Mouse (Mus musculus): ENCODE measurements around the gene Tspear. TPM values are rescaled to one million over a fixed set of nuclear protein-coding genes. Genes with fewer than 3 reads are reported as not detected.
"Not testable (repeated sequence)": the region's sequence is repeated elsewhere in the genome, so short reads cannot be mapped to it uniquely, and the experiment has no call there.

The Tspear gene
- polyA plus RNA-seq, 1 experiment from 2014 or later, result 0.72 TPM

DNA sequence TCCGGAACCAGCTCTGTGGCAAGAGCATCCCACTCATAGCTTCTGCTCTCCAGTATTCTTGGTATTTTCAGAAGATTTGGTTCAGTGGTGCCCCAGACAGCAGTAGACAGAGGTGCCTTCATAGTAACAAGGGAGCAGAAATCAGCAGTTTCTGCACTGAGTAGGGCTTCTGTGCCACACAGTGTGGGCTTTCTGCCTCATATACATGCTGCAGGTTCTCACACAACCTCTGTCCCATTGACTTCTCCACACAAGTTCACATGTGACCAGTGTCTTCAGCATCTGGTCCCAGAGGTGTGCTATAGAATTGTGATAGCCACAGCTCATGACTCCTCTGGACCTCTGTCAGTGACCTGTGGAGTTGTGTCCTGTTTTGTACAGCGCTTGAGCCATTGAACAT, 102.3 kb downstream of the Tspear start:
- no peak overlapping the region for H3K9ac ChIP-seq (ENCODE audit: low read length)
- no peak overlapping the region for H3K4me2 ChIP-seq
- H3K4me3 ChIP-seq (ENCODE audit: low read depth, low read length), result no peak overlapping the region
- DNase-seq (ENCODE audit: low spot score, missing footprints) (peak; percentile 76), ATAC-seq (ENCODE audit: low FRiP score) (no peak)
- no peaks in the 10 kb centered on the region for H3K36me3 ChIP-seq (ENCODE audit: control insufficient read depth, insufficient read depth, low read length)
- 88% methylated on average over 2 of the region's 2 CpGs for WGBS
- H3K9me3 ChIP-seq (ENCODE audit: control insufficient read depth, low read length), result no peaks in the 10 kb centered on the region
- H3K27ac ChIP-seq (ENCODE audit: low read depth, low read length), result no peak overlapping the region
- no peaks in the 10 kb centered on the region for H3K27me3 ChIP-seq (ENCODE audit: control insufficient read depth, insufficient read depth, low read length)
- H3K4me1 ChIP-seq (ENCODE audit: control insufficient read depth, insufficient read depth, low read length), result no peaks in the 10 kb centered on the region

DNA sequence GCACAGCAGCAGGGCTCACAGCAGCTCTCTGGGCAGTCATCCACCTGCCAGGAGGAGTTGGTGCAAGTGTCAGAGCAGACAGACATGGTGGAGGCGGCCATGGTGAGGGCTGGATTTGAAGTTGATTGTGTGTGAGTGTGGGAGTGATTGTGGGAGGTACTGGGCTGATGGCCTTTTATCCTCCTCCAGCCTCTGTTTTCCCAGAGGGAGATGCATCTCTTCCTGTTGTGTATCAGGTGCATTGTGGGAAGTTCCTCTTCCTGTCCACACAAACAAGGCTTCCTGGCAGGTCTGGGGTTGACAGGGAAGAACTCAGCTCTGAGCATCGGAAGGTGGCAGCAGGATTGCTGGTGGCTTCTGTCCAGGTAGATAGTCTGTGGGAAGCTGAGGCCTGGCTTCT, 108.6 kb downstream of the Tspear start, which contains the start of gene Gm9639:
TSS of gene Gm9639 (minus strand) at position 101 of the 400 bp plus-strand sequence.
- H3K9me3 ChIP-seq (ENCODE audit: control insufficient read depth, low read length), result no peaks in the 10 kb centered on the region
- no peak within 1 kb of the TSS for H3K4me3 ChIP-seq (ENCODE audit: low read depth, low read length)
- H3K27ac ChIP-seq (ENCODE audit: low read depth, low read length), result no peak within 1 kb of the TSS
- no peak within 1 kb of the TSS for H3K4me2 ChIP-seq
- no peak within 1 kb of the TSS for H3K9ac ChIP-seq (ENCODE audit: low read length)
- no peaks in the 10 kb centered on the region for H3K27me3 ChIP-seq (ENCODE audit: control insufficient read depth, insufficient read depth, low read length)
- 64% methylated on average over 2 of the region's 2 CpGs for WGBS
- H3K4me1 ChIP-seq (ENCODE audit: control insufficient read depth, insufficient read depth, low read length), result peaks cover 2% of the 10 kb centered on the region; the same call in 1 of the 2 replicates
- ATAC-seq (ENCODE audit: low FRiP score), result no peak
- no peaks in the 10 kb centered on the region for H3K36me3 ChIP-seq (ENCODE audit: control insufficient read depth, insufficient read depth, low read length)
- peak; percentile 51 for DNase-seq (ENCODE audit: low spot score, missing footprints)

DNA sequence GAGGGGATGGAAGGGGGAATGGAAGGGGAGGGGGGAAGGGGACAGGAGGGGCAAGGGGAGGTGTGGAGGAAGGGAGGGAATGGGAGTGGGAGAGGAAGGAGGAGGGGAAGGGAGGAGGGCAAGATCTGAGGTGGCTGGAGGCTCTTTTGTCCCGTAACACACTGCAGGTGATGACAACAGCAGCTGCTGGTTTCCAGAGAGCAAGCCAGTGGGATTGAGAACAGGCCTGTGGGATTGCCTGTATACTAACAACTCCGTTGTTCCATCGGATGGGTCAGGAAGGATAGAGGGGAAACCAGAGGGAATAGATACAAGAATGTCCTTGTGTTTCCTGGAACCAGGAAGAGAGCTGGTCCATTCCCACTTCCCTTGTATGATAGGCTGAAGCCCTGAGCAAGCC, 111.3 kb downstream of the Tspear start:
- Histone ChIP-seq H3K4me3 (ENCODE audit: low read depth, low read length) (no peak overlapping the region), H3K9ac (ENCODE audit: low read length) (no peak overlapping the region), H3K27ac (ENCODE audit: low read depth, low read length) (no peak overlapping the region), H3K4me2 (no peak overlapping the region), H3K36me3 (ENCODE audit: control insufficient read depth, insufficient read depth, low read length) (no peaks in the 10 kb centered on the region), H3K9me3 (ENCODE audit: control insufficient read depth, low read length) (no peaks in the 10 kb centered on the region), H3K4me1 (ENCODE audit: control insufficient read depth, insufficient read depth, low read length) (peaks cover 2% of the 10 kb centered on the region; the same call in 1 of the 2 replicates), H3K27me3 (ENCODE audit: control insufficient read depth, insufficient read depth, low read length) (no peaks in the 10 kb centered on the region)
- ATAC-seq (ENCODE audit: low FRiP score) (no peak), DNase-seq (ENCODE audit: low spot score, missing footprints) (peak; percentile 85)
- WGBS, result 19% methylated on average over 3 of the region's 3 CpGs

DNA sequence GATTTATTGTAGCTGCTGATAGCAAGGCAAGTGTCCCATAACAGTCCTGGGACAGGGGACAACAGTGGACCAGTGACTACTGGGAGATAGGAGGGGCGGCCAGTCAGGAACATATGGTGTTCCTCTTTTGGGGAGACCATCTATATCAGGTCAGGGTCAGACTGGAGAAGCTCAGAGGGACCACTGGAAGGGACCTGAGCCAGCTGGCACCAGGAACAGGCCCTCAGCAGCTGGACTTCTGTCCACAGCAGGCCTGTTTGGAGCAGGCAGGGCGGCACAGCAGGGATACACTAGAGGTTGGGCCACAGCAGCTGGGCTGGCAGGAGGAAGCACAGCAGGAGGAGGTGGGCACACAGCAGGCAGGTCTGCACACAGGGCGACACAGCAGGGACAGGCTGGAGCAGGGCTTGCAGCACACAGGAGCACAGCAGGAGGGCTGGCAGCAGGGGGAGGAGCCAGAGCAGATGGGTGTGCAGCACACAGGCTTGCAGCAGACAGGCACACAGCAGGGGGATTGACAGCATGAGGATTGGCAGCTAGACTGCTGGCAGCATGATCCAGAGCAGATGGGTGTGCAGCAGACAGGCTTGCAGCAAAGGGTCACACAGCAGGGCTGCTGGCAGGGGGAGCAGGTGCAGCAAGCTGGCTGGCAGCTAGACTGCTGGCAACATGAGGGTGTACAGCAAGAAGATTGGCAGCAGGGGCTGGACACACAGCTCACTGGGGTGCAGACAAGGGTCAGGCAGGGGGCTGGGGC, 112.0 kb downstream of the Tspear start:
- not testable (repeated sequence) for H3K4me3 ChIP-seq (ENCODE audit: low read depth, low read length); ATAC-seq (ENCODE audit: low FRiP score); H3K9me3 ChIP-seq (ENCODE audit: control insufficient read depth, low read length); H3K9ac ChIP-seq (ENCODE audit: low read length); H3K4me2 ChIP-seq; H3K36me3 ChIP-seq (ENCODE audit: control insufficient read depth, insufficient read depth, low read length); H3K27me3 ChIP-seq (ENCODE audit: control insufficient read depth, insufficient read depth, low read length); H3K27ac ChIP-seq (ENCODE audit: low read depth, low read length); H3K4me1 ChIP-seq (ENCODE audit: control insufficient read depth, insufficient read depth, low read length)
- 31% methylated on average over 3 of the region's 3 CpGs for WGBS
- DNase-seq (ENCODE audit: low spot score, missing footprints), result peak; percentile 81

DNA sequence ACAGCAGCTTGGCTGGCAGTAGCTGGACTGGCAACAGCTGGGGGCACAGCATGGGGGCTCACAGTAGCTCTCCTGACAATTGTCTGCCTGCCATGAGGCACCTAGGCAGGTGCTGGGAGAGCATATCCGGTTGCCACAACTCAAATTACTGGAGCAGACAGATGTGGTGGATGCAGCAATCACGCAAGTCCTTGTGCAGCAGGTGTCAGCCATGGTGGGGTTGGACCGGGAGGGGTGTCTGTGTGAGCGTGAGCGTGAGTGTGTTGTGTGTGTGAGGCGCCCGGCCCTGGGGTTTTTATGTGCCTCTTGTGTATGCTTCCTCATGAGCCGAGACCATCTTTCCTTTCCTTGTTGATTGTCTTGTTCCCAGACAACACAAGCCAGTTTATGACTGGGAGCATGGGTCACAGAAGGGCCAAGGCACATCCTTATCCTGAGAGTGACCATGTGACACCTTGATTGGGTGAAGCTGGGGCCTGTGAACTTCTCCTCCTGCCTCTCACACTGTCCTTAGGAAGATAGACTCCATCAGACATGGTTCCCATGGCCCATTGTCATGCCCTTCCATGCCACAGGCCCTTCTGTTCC, 112.6 kb downstream of the Tspear start, which contains the start of gene Gm19668:
TSS of gene Gm19668 (minus strand) at position 213 of the 588 bp plus-strand sequence.
- H3K36me3 ChIP-seq (ENCODE audit: control insufficient read depth, insufficient read depth, low read length), result no peaks in the 10 kb centered on the region
- 65% methylated on average over 8 of the region's 8 CpGs for WGBS
- no peak within 1 kb of the TSS for H3K9ac ChIP-seq (ENCODE audit: low read length)
- ATAC-seq (ENCODE audit: low FRiP score) (no peak), DNase-seq (ENCODE audit: low spot score, missing footprints) (peak; percentile 79)
- no peak within 1 kb of the TSS for H3K4me2 ChIP-seq
- H3K4me3 ChIP-seq (ENCODE audit: low read depth, low read length), result no peak within 1 kb of the TSS
- H3K27ac ChIP-seq (ENCODE audit: low read depth, low read length), result no peak within 1 kb of the TSS
- no peaks in the 10 kb centered on the region for H3K27me3 ChIP-seq (ENCODE audit: control insufficient read depth, insufficient read depth, low read length)
- H3K9me3 ChIP-seq (ENCODE audit: control insufficient read depth, low read length), result no peaks in the 10 kb centered on the region
- peaks cover 2% of the 10 kb centered on the region; the same call in 1 of the 2 replicates for H3K4me1 ChIP-seq (ENCODE audit: control insufficient read depth, insufficient read depth, low read length)

DNA sequence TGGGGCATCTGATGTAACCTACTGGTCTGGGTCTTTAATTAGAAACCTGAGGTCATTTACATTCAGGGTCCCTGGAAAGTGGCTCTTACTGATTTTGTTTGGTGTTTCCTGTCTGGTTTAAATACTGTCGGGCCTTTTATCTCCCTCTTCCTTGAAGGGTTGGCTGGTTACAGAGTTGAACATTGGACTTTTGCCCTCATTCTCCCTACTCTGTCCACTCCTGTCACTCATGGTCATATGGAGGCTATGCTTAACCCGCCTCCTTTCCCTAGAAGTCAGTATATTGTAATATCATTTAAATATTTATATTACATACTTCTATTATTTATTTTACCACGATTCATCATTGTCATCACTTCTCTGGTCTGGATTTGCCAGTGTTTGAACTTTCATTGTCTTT, 117.7 kb downstream of the Tspear start:
- H3K27me3 ChIP-seq (ENCODE audit: control insufficient read depth, insufficient read depth, low read length), result no peaks in the 10 kb centered on the region
- DNase-seq (ENCODE audit: low spot score, missing footprints), result peak; percentile 35
- no peak overlapping the region for H3K4me2 ChIP-seq
- no peak overlapping the region for H3K27ac ChIP-seq (ENCODE audit: low read depth, low read length)
- no peak overlapping the region for H3K4me3 ChIP-seq (ENCODE audit: low read depth, low read length)
- no peak overlapping the region for H3K9ac ChIP-seq (ENCODE audit: low read length)
- 0 out of 2 replicates have a peak, but pooled peaks cover under 1% of the 10 kb centered on the region for H3K4me1 ChIP-seq (ENCODE audit: control insufficient read depth, insufficient read depth, low read length)
- H3K36me3 ChIP-seq (ENCODE audit: control insufficient read depth, insufficient read depth, low read length), result no peaks in the 10 kb centered on the region
- ATAC-seq (ENCODE audit: low FRiP score), result no peak
- H3K9me3 ChIP-seq (ENCODE audit: control insufficient read depth, low read length), result no peaks in the 10 kb centered on the region
- WGBS, result 81% methylated on average over 3 of the region's 3 CpGs

DNA sequence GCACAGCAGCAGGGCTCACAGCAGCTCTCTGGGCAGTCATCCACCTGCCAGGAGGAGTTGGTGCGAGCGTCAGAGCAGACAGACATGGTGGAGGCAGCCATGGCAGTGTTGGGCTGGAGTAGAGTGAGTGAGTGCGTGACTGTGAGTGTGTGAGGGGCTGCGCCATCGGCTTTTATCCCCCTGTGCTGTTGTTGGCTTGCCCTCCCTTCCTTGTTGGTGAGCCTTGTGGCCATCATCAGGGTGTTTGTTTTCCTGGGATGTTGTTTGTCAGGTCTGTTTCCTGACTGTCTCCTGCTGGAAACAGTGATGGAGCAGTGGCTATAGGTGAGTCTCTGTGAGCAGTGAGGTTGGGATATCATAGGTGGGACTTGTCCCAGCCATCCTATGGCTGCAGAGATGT, 125.4 kb downstream of the Tspear start, which contains the start of gene Gm9507:
TSS of gene Gm9507 (minus strand) at position 101 of the 400 bp plus-strand sequence.
- WGBS, result 58% methylated on average over 5 of the region's 5 CpGs

DNA sequence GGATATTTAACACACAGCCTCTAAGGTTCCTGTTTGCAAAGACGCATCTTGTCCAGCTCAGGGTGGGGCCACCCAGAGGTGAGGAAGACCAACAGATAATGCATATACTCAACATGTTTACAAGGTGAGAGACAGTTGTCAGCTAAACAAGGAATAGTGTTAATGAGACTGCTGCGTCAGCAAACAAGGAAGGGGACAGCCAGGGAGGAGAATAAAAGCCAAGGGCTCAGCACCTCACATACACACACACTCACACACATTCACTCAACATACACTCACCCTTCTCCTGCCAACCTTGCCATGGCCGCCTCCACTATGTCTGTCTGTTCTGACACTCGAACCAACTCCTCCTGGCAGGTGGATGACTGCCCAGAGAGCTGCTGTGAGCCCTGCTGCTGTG, 128.0 kb downstream of the Tspear start, which contains the start of gene Gm2696:
TSS of gene Gm2696 (plus strand) at position 301 of the 400 bp plus-strand sequence.
- H3K4me3 ChIP-seq (ENCODE audit: low read depth, low read length), result no peak within 1 kb of the TSS
- peak; percentile 75 for DNase-seq (ENCODE audit: low spot score, missing footprints)
- H3K27me3 ChIP-seq (ENCODE audit: control insufficient read depth, insufficient read depth, low read length), result no peaks in the 10 kb centered on the region
- ATAC-seq (ENCODE audit: low FRiP score), result no peak
- no peak within 1 kb of the TSS for H3K4me2 ChIP-seq
- no peak within 1 kb of the TSS for H3K27ac ChIP-seq (ENCODE audit: low read depth, low read length)
- H3K36me3 ChIP-seq (ENCODE audit: control insufficient read depth, insufficient read depth, low read length), result no peaks in the 10 kb centered on the region
- H3K9ac ChIP-seq (ENCODE audit: low read length), result no peak within 1 kb of the TSS
- no peaks in the 10 kb centered on the region for H3K4me1 ChIP-seq (ENCODE audit: control insufficient read depth, insufficient read depth, low read length)
- no peaks in the 10 kb centered on the region for H3K9me3 ChIP-seq (ENCODE audit: control insufficient read depth, low read length)
- WGBS, result 65% methylated on average over 4 of the region's 4 CpGs

More for the DNA sequence above, 125.4 kb downstream of the Tspear start, which contains the start of gene Gm9507:
- peak; percentile 37 for DNase-seq (ENCODE audit: low spot score, missing footprints)
- Histone ChIP-seq H3K36me3 (ENCODE audit: control insufficient read depth, insufficient read depth, low read length) (no peaks in the 10 kb centered on the region), H3K27ac (ENCODE audit: low read depth, low read length) (no peak within 1 kb of the TSS), H3K27me3 (ENCODE audit: control insufficient read depth, insufficient read depth, low read length) (no peaks in the 10 kb centered on the region), H3K4me1 (ENCODE audit: control insufficient read depth, insufficient read depth, low read length) (no peaks in the 10 kb centered on the region), H3K9me3 (ENCODE audit: control insufficient read depth, low read length) (no peaks in the 10 kb centered on the region), H3K9ac (ENCODE audit: low read length) (no peak within 1 kb of the TSS), H3K4me2 (no peak within 1 kb of the TSS), H3K4me3 (ENCODE audit: low read depth, low read length) (no peak within 1 kb of the TSS)
- no peak for ATAC-seq (ENCODE audit: low FRiP score)

DNA sequence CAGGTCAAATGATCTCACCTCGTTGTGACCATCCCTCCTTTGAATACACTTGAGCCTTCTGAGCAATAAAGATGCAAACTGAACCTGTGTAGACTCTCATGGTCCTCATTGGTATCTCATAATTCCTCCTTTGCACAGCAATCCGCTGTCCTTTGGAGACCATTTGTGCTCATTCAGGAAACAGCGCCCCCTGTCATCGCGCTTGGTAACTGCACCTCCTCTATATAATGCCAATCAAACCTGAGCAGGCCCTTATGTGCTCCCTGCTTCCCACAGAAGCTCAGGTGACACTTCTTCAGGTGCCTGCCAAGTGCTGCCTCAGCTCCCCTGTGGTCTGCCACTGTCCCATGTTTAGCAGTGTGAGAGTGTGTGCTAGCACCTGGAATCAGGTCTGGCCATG, 129.1 kb downstream of the Tspear start:
- Histone ChIP-seq H3K27ac (ENCODE audit: low read depth, low read length) (no peak overlapping the region), H3K4me2 (no peak overlapping the region), H3K4me1 (ENCODE audit: control insufficient read depth, insufficient read depth, low read length) (no peaks in the 10 kb centered on the region), H3K9me3 (ENCODE audit: control insufficient read depth, low read length) (no peaks in the 10 kb centered on the region), H3K4me3 (ENCODE audit: low read depth, low read length) (no peak overlapping the region), H3K36me3 (ENCODE audit: control insufficient read depth, insufficient read depth, low read length) (no peaks in the 10 kb centered on the region), H3K9ac (ENCODE audit: low read length) (no peak overlapping the region), H3K27me3 (ENCODE audit: control insufficient read depth, insufficient read depth, low read length) (no peaks in the 10 kb centered on the region)
- ATAC-seq (ENCODE audit: low FRiP score) (no peak), DNase-seq (ENCODE audit: low spot score, missing footprints) (peak; percentile 90)
- 33% methylated on average over 5 of the region's 5 CpGs for WGBS
